In genomic region chr17:29411821-29412425, GRCm38 (mm10) we compare ENCODE assay signal across 12 mouse cellular contexts. TPM values are rescaled to one million over a fixed set of nuclear protein-coding genes. Genes with fewer than 3 reads are reported as not detected.
A peak's percentile ranks its signal among the peaks of the same experiment; 100 is the strongest.
DNase-seq lines count a peak whose midpoint lies in the region.
"Had no signal": no experiment of that assay in that cellular context is flagged by ENCODE, and none has a peak within 500 bp of the region (broad histone marks: within the 10 kb centered on the region; RNA-seq: fewer than 3 reads in every experiment).

No protein-coding gene starts in this region.

- peak; percentile 41 for DNase-seq in lung, postnatal 36 days
- no peak for DNase-seq in lung, postnatal 25 days (ENCODE audit: low spot score)
- peak; percentile 88 for DNase-seq in adrenal gland, adult 2 months
- peak; percentile 73 for DNase-seq in adrenal gland, postnatal 14 days
- no peak for DNase-seq in urinary bladder, postnatal 10 days (ENCODE audit: low spot score)
- no peak for DNase-seq in frontal cortex, postnatal 14 days (ENCODE audit: low spot score in 2 of 2)
- DNase-seq: cerebellum, adult 2 months; cerebellum, postnatal 10 days; gastrocnemius, postnatal 10 days; heart, adult 18-20 months; heart, postnatal 10 days; heart, postnatal 4 days had no signal

RNA-seq across cellular contexts. Expression of gene Fgd2, which starts 51.2 kb away (rescaled TPM):
- 1 to 10 TPM; 2.6 to 3.4 TPM for total RNA-seq in adrenal gland, adult 2 months (2021)
- polyA plus RNA-seq in adrenal gland, adult 2 months (2012; rRNA removed): 10.0 and 17.2 TPM in 2 replicates
- total RNA-seq in adrenal gland, postnatal 14 days (2021): 2.2 and 11.5 TPM in 2 replicates

Comparison
In these comparisons a context has a peak if more than half of its experiments do, and no peak if none do; other contexts are left out.
1. DNase-seq: peak in lung, postnatal 36 days (single experiment), adrenal gland, adult 2 months (single experiment) and adrenal gland, postnatal 14 days (single experiment); none in lung, postnatal 25 days (single experiment), urinary bladder, postnatal 10 days (single experiment) and frontal cortex, postnatal 14 days (0 of 2).